Mouse (Mus musculus) G1E (cell line): ENCODE measurements around the gene Ldlrad3. TPM values are rescaled to one million over a fixed set of nuclear protein-coding genes. Genes with fewer than 3 reads are reported as not detected.

Source experiments
- ATAC-seq: 2 replicates; pipeline ENCODE4 v1.8.0; 2016; ENCODE audit warnings: mild to moderate bottlenecking; ENCODE audit not compliant: insufficient number of reproducible peaks, poor library complexity, low FRiP score, severe bottlenecking; ENCODE audit errors: extremely low read depth
- DNase-seq: peaks from one replicate; pipeline ENCODE4 v3.0.0; 2012; ENCODE audit warnings: low spot score
- H3K27me3 ChIP-seq: 2 replicates; pipeline ENCODE4 v1.6.1; 2012; ENCODE audit warnings: mild to moderate bottlenecking, low read length, inconsistent platforms; ENCODE audit not compliant: insufficient read depth
- H3K36me3 ChIP-seq: replicated peaks from 2 replicates; pipeline ENCODE3; 2012; ENCODE audit warnings: mild to moderate bottlenecking, inconsistent platforms
- H3K4me1 ChIP-seq: 2 replicates; pipeline ENCODE4 v1.6.1; 2012; ENCODE audit warnings: low read depth, low read length, inconsistent platforms, mixed read lengths; ENCODE audit not compliant: insufficient read depth
- H3K4me3 ChIP-seq: 2 replicates; pipeline ENCODE4 v1.5.1; 2012; ENCODE audit warnings: low read depth, mild to moderate bottlenecking, inconsistent platforms, low read length, moderate library complexity, mixed read lengths
- H3K9me3 ChIP-seq: replicated peaks from 2 replicates; pipeline ENCODE4 v1.6.1; 2012; ENCODE audit warnings: inconsistent platforms
- CTCF ChIP-seq: IDR thresholded peaks from 2 replicates; pipeline ENCODE4 v1.5.1; 2012; ENCODE audit warnings: low read depth, low read length, inconsistent platforms, mixed read lengths
- GATA1 ChIP-seq: IDR thresholded peaks from 2 replicates; pipeline ENCODE4 v1.6.1; 2012; ENCODE audit warnings: borderline replicate concordance, low read length, inconsistent platforms, mixed read lengths
- GATA2 ChIP-seq: IDR thresholded peaks from 2 replicates; pipeline ENCODE4 v1.6.1; 2012; ENCODE audit warnings: low read depth, low read length, inconsistent platforms, borderline replicate concordance
- POLR2AphosphoS5 ChIP-seq: IDR thresholded peaks from 2 replicates; pipeline ENCODE4 v1.6.1; 2012; ENCODE audit warnings: low read depth, low read length, inconsistent platforms; ENCODE audit not compliant: insufficient replicate concordance
- TAL1 ChIP-seq: conservative IDR thresholded peaks from 2 replicates; pipeline ENCODE4 v1.6.1; 2012; ENCODE audit warnings: low read depth, low read length, inconsistent platforms, mixed read lengths
- polyA plus RNA-seq: library from polyadenylated mRNA; stranded (reverse); fragments of >175 nt; gene quantifications from 2 replicates; pipeline ENCODE4 v1.2.3, GENCODE M21; 2012
- total RNA-seq, 2 experiments: library from RNA; stranded (forward) in 1 of 2; stranded (reverse) in 1 of 2; fragments of 200-1000 nt in 1 of 2; fragments of >200 nt in 1 of 2; fragmentation: Nextera tagmentation in 1 of 2; gene quantifications; 2 replicates each; pipeline ENCODE4 v1.2.3; 2014 to 2017

Ldlrad3 gene
- total and polyA plus RNA-seq, 3 experiments: 0.01 to 0.38 TPM; not detected in 1

- Histone ChIP-seq H3K4me1 (no peaks in the 10 kb centered on the region), H3K36me3 (no peaks in the 10 kb centered on the region), H3K27me3 (no peaks in the 10 kb centered on the region; the same call in 1 of the 2 replicates), H3K4me3 (no peak overlapping the region), H3K9me3 (peaks cover 8% of the 10 kb centered on the region)
- TF ChIP-seq GATA1: no peak
- TF ChIP-seq POLR2AphosphoS5: no peak
- ATAC-seq (no peak), DNase-seq (no peak)
These were observed 121.3 kb downstream of the Ldlrad3 start for GRCm38 (mm10) chr2:102064826-102065441.

DNA sequence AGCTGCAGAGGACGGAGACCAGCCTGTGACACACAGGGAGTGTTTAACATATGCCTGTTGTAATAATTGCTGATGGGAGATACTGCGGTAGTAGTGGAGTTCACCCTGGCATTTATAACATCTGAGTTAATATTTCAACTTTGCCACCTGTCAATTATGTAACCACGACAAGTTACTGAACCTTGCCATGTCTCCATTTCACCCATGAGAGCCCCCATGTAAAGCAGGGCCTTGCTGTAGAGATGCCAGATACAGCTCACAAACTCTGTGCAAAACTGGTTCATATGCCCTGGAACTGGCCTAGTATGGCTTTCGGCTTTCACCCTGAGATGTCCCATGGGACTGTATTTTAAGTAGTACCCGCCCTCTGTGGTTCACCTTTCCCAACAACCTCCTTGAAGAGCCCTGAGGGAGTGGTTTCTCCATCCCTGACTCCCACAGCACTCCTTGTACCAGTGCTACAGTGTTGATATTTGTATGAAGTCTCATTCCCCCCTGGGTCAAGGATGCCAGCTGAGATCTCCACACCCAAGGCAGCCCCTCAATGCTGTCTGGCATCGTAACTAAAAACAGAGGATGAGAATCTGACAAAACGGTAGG, 122.2 kb downstream of the Ldlrad3 start:
- Histone ChIP-seq H3K36me3 (no peaks in the 10 kb centered on the region), H3K4me1 (no peaks in the 10 kb centered on the region), H3K4me3 (no peak overlapping the region), H3K9me3 (peaks cover 8% of the 10 kb centered on the region), H3K27me3 (peaks cover 6% of the 10 kb centered on the region)
- TF ChIP-seq GATA2 (no peak), CTCF (no peak), TAL1 (no peak), POLR2AphosphoS5 (no peak), GATA1 (no peak)
- DNase-seq (no peak), ATAC-seq (no peak)

GRCm38 (mm10) chr2:102062861-102063468, 123.2 kb downstream of the Ldlrad3 start:
- Histone ChIP-seq H3K9me3 (peaks cover 8% of the 10 kb centered on the region), H3K4me1 (no peaks in the 10 kb centered on the region), H3K27me3 (peaks cover 6% of the 10 kb centered on the region), H3K36me3 (no peaks in the 10 kb centered on the region), H3K4me3 (no peak overlapping the region)
- ATAC-seq (no peak), DNase-seq (no peak)
- TF ChIP-seq TAL1 (no peak), GATA1 (no peak), POLR2AphosphoS5 (no peak), GATA2 (no peak), CTCF (no peak)

GRCm38 (mm10) chr2:102061921-102062320, 124.3 kb downstream of the Ldlrad3 start:
- Histone ChIP-seq H3K27me3 (peaks cover 6% of the 10 kb centered on the region), H3K36me3 (no peaks in the 10 kb centered on the region), H3K9me3 (peaks cover 8% of the 10 kb centered on the region), H3K4me1 (no peaks in the 10 kb centered on the region), H3K4me3 (no peak overlapping the region)
- TF ChIP-seq TAL1: no peak
- TF ChIP-seq CTCF: no peak
- no peak for TF ChIP-seq POLR2AphosphoS5
- no peak for TF ChIP-seq GATA1
- DNase-seq (no peak), ATAC-seq (no peak)

- H3K4me3 ChIP-seq: no peak overlapping the region
- TF ChIP-seq POLR2AphosphoS5 (no peak), GATA1 (no peak), TAL1 (no peak), GATA2 (no peak), CTCF (no peak)
- DNase-seq: no peak
- no peaks in the 10 kb centered on the region for H3K4me1 ChIP-seq
- no peaks in the 10 kb centered on the region for H3K9me3 ChIP-seq
- H3K36me3 ChIP-seq: no peaks in the 10 kb centered on the region
- no peak for ATAC-seq
- peaks cover 17% of the 10 kb centered on the region for H3K27me3 ChIP-seq
These were observed 128.4 kb downstream of the Ldlrad3 start for GRCm38 (mm10) chr2:102057746-102058145.

DNA sequence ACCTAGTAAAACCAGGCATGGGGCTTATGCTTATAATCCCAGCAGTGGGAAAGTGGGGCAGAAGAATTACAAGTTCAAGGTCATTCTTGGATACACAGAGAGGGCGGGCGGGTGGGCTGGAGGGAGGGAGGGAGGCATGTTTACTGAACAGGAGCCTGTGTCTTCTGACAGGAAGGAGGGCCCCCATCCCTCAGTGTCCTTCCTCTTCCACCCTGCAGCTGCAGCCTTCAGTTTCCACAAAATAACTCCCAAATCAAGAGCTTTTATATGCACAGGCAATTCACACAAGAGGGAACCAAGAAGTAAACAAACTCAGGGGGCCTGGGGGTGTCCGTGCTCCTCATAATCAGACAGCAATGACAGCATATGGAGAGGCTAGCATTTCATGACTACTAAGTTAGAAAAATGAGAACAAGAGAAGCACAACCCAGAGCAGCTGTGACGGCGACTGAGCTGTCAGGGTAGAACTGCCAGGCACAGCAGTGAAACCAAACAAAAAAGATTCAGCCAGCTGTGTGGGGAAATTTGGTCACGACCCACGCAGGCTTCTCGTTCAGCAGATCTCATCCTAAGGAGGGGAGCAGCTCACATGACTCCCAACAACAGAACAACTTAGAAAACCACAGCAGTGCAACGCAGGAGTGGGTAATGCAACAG, 129.0 kb downstream of the Ldlrad3 start:
- TF ChIP-seq CTCF (no peak), GATA2 (no peak), TAL1 (no peak), POLR2AphosphoS5 (no peak), GATA1 (no peak)
- no peak for ATAC-seq
- peaks cover 17% of the 10 kb centered on the region for H3K27me3 ChIP-seq
- no peak for DNase-seq
- no peaks in the 10 kb centered on the region for H3K36me3 ChIP-seq
- H3K4me3 ChIP-seq: no peak overlapping the region
- H3K4me1 ChIP-seq: no peaks in the 10 kb centered on the region
- H3K9me3 ChIP-seq: no peaks in the 10 kb centered on the region
